25 mouse cellular contexts compared by ENCODE assay signal in genomic region chr3:119711503-119711902, GRCm38 (mm10).
DNase-seq lines count a peak whose midpoint lies in the region; ATAC-seq lines count a peak whose summit lies in the region.
"Had no signal": no experiment of that assay in that cellular context is flagged by ENCODE, and none has a peak within 500 bp of the region (broad histone marks: within the 10 kb centered on the region; RNA-seq: fewer than 3 reads in every experiment).

No protein-coding gene starts in this region.

- intact Hi-C loops in heart, postnatal 36 days (cut with DNase I): no loop called here
- intact Hi-C loops in left cerebral cortex, postnatal 25 days (cut with DNase I): no loop called here

- H3K4me1 ChIP-seq in kidney, embryonic 16.5 days (ENCODE audit: insufficient read depth, low read length): no peaks in the 10 kb centered on the region
- no peaks in the 10 kb centered on the region for H3K4me1 ChIP-seq in forebrain, embryonic 14.5 days (ENCODE audit: control insufficient read depth, insufficient read depth, low read length)
- H3K4me1 ChIP-seq in hindbrain, embryonic 15.5 days (replicated peaks): no peaks in the 10 kb centered on the region
- H3K4me1 ChIP-seq: embryonic facial prominence, embryonic 13.5 days; limb, embryonic 13.5 days; liver, embryonic 12.5 days; neural tube, embryonic 13.5 days had no signal

- H3K27ac ChIP-seq in kidney, embryonic 16.5 days (ENCODE audit: low read length): no peak overlapping the region
- H3K27ac ChIP-seq in forebrain, embryonic 14.5 days (ENCODE audit: low read depth, low read length): no peak overlapping the region
- H3K27ac ChIP-seq in hindbrain, embryonic 15.5 days (replicated peaks): no peak overlapping the region
- H3K27ac ChIP-seq: embryonic facial prominence, embryonic 13.5 days; layer of hippocampus, adult 2 months; limb, embryonic 13.5 days; liver, embryonic 12.5 days; neural tube, embryonic 13.5 days had no signal

- WGBS in kidney, embryonic 16.5 days: 99% methylated on average over 3 of the region's 3 CpGs
- WGBS in forebrain, embryonic 14.5 days: 94% methylated on average over 3 of the region's 3 CpGs
- WGBS in hindbrain, embryonic 15.5 days: 95% methylated on average over 3 of the region's 3 CpGs

- peaks cover 3% of the 10 kb centered on the region; the same call in 1 of the 2 replicates for H3K36me3 ChIP-seq in kidney, embryonic 16.5 days (ENCODE audit: insufficient read depth, low read length)
- H3K36me3 ChIP-seq in forebrain, embryonic 14.5 days (ENCODE audit: control insufficient read depth, insufficient read depth, low read length): peaks cover 5% of the 10 kb centered on the region; the same call in 1 of the 2 replicates
- no peaks in the 10 kb centered on the region for H3K36me3 ChIP-seq in hindbrain, embryonic 15.5 days
- H3K36me3 ChIP-seq: embryonic facial prominence, embryonic 13.5 days; liver, embryonic 12.5 days had no signal

- H3K27me3 ChIP-seq in kidney, embryonic 16.5 days (ENCODE audit: insufficient read depth, low read length): no peaks in the 10 kb centered on the region
- H3K27me3 ChIP-seq in forebrain, embryonic 14.5 days (replicated peaks; ENCODE audit: control insufficient read depth, insufficient read depth, low read length): no peaks in the 10 kb centered on the region
- no peaks in the 10 kb centered on the region for H3K27me3 ChIP-seq in hindbrain, embryonic 15.5 days
- H3K27me3 ChIP-seq: CH12.LX; embryonic facial prominence, embryonic 13.5 days; limb, embryonic 13.5 days; liver, embryonic 12.5 days; neural tube, embryonic 13.5 days had no signal

- no peak overlapping the region for H3K4me2 ChIP-seq in kidney, embryonic 16.5 days (replicated peaks; ENCODE audit: low read depth, low read length)
- H3K4me2 ChIP-seq in forebrain, embryonic 14.5 days (ENCODE audit: low read length): no peak overlapping the region
- no peak overlapping the region for H3K4me2 ChIP-seq in hindbrain, embryonic 15.5 days
- H3K4me2 ChIP-seq: embryonic facial prominence, embryonic 13.5 days; heart, embryonic 11.5 days; limb, embryonic 13.5 days; liver, embryonic 12.5 days; neural tube, embryonic 13.5 days had no signal

- peak; percentile 31; the same call in 1 of the 2 replicates for ATAC-seq in kidney, embryonic 16.5 days (ENCODE audit: low FRiP score, low TSS enrichment)
- ATAC-seq in forebrain, embryonic 14.5 days: peak; percentile 37; the same call in 1 of the 2 replicates
- ATAC-seq in hindbrain, embryonic 15.5 days (ENCODE audit: low FRiP score, low read depth): 0 out of 2 replicates have a peak, but pooled peaks have one; percentile 19

- no peaks in the 10 kb centered on the region for H3K9me3 ChIP-seq in kidney, embryonic 16.5 days (ENCODE audit: low read length)
- no peaks in the 10 kb centered on the region for H3K9me3 ChIP-seq in forebrain, embryonic 14.5 days (replicated peaks; ENCODE audit: control insufficient read depth, low read length)
- no peaks in the 10 kb centered on the region for H3K9me3 ChIP-seq in hindbrain, embryonic 15.5 days
- H3K9me3 ChIP-seq: embryonic facial prominence, embryonic 13.5 days; G1E; limb, embryonic 13.5 days; liver, embryonic 12.5 days; neural tube, embryonic 13.5 days had no signal

- H3K4me3 ChIP-seq in kidney, embryonic 16.5 days (ENCODE audit: low read length): no peak overlapping the region
- no peak overlapping the region for H3K4me3 ChIP-seq in forebrain, embryonic 14.5 days (ENCODE audit: low read depth, low read length)
- no peak overlapping the region for H3K4me3 ChIP-seq in hindbrain, embryonic 15.5 days
- H3K4me3 ChIP-seq: embryonic facial prominence, embryonic 13.5 days; erythroblast, embryonic 14.5 days; layer of hippocampus, adult 2 months; limb, embryonic 13.5 days; liver, embryonic 12.5 days; neural tube, embryonic 13.5 days had no signal

- H3K9ac ChIP-seq in kidney, embryonic 16.5 days (replicated peaks; ENCODE audit: low read length): no peak overlapping the region
- H3K9ac ChIP-seq in forebrain, embryonic 14.5 days (ENCODE audit: low read length): no peak overlapping the region
- H3K9ac ChIP-seq in hindbrain, embryonic 15.5 days: no peak overlapping the region
- H3K9ac ChIP-seq: embryonic facial prominence, embryonic 13.5 days; limb, embryonic 13.5 days; liver, embryonic 12.5 days; neural tube, embryonic 13.5 days had no signal

- DNase-seq in heart, adult 11 months: peak; percentile 58
- no peak for DNase-seq in heart, postnatal 36 days
- no peak for DNase-seq in kidney, adult 9 months
- DNase-seq in forebrain, embryonic 14.5 days (ENCODE audit: low spot score): no peak
- no peak for DNase-seq in left cerebral cortex, postnatal 25 days (ENCODE audit: low spot score in 2 of 2)
- no peak for DNase-seq in frontal cortex, postnatal 14 days (ENCODE audit: low spot score in 2 of 2)
- DNase-seq: adrenal gland, adult 8-10 months; B cell, adult 2 months; cerebellum, adult 18-20 months; cerebellum, postnatal 14 days; kidney, adult 18-20 months; kidney, postnatal 14 days; lung, adult 2 months; retina, postnatal 1 day had no signal
